Mouse (Mus musculus): ENCODE data around the gene Pdxk. TPM values are rescaled to one million over a fixed set of nuclear protein-coding genes. Genes with fewer than 3 reads are reported as not detected.
A peak's percentile ranks its signal among the peaks of the same experiment; 100 is the strongest.

Gene Pdxk
- total and polyA plus RNA-seq, 3 experiments: 4.3 to 6.8 (median 6.4) TPM

GRCm38 (mm10) chr10:78476821-78477220 is 12.0 kb upstream of the Pdxk start:
- in situ Hi-C loops (cut with MboI; ENCODE audit: low pct_ligation_motif_present, low pct_unique_long_range_greater_than_20kb, low sequenced_read_pairs) (no loop called here), dilution Hi-C loops (cut with MboI; ENCODE audit: extremely low pct_ligation_motif_present, extremely low pct_unique_long_range_greater_than_20kb, low sequenced_read_pairs) (no loop called here)
- H3K9me3 ChIP-seq (replicated peaks; ENCODE audit: low read length): peaks cover 8% of the 10 kb centered on the region
- peaks cover 0 to 14% of the 10 kb centered on the region in 2 experiments; a peak in 2 of 4 replicates for H3K4me1 ChIP-seq (ENCODE audit: control insufficient read depth in 1 of 2, insufficient read depth in 2 of 2)
- H3K4me3 ChIP-seq (replicated peaks in 1 of 3; ENCODE audit: low read depth in 2 of 3, low read length in 2 of 3, poor library complexity in 1 of 3): no peak overlapping the region
- no peaks in the 10 kb centered on the region for H3K36me3 ChIP-seq (replicated peaks in 1 of 2; ENCODE audit: control insufficient read depth in 1 of 2, insufficient read depth in 1 of 2, low read length in 1 of 2)
- no peaks in the 10 kb centered on the region for H3K79me2 ChIP-seq (replicated peaks; ENCODE audit: control insufficient read depth, extremely low read depth, insufficient read depth, poor library complexity, severe bottlenecking)
- H3K4me2 ChIP-seq (ENCODE audit: insufficient read depth, low read depth, poor library complexity, severe bottlenecking): no peak overlapping the region
- peak; percentile 45 for DNase-seq (ENCODE audit: extremely low read depth)
- no peak overlapping the region for H3K9ac ChIP-seq (ENCODE audit: insufficient read depth, low read depth)
- no peak for TF ChIP-seq MEF2A (IDR thresholded peaks at IDR 0.05; ENCODE audit: borderline replicate concordance, low read depth, low read length)
- TF ChIP-seq ZNF384 (IDR thresholded peaks at IDR 0.05; ENCODE audit: low read depth, low read length): peak; percentile 83
- TF ChIP-seq JUN (IDR thresholded peaks at IDR 0.05; ENCODE audit: insufficient read depth, low read depth, low read length): no peak
- TF ChIP-seq BHLHE40 (IDR thresholded peaks at IDR 0.05; ENCODE audit: low read depth, low read length): 0 out of 2 replicates have a peak, but pooled peaks have one; percentile 12
- H3K27ac ChIP-seq (ENCODE audit: insufficient read depth, low read depth): no peak overlapping the region
- H3K27me3 ChIP-seq (replicated peaks): peaks cover 41% of the 10 kb centered on the region

GRCm38 (mm10) chr10:78474759-78475158 is 10.0 kb upstream of the Pdxk start:
- DNase-seq (ENCODE audit: extremely low read depth): no peak
- Histone ChIP-seq H3K9ac (ENCODE audit: insufficient read depth, low read depth) (no peak overlapping the region), H3K36me3 (replicated peaks in 1 of 2; ENCODE audit: control insufficient read depth in 1 of 2, insufficient read depth in 1 of 2, low read length in 1 of 2) (no peaks in the 10 kb centered on the region), H3K27ac (ENCODE audit: insufficient read depth, low read depth) (no peak overlapping the region), H3K9me3 (replicated peaks; ENCODE audit: low read length) (no peaks in the 10 kb centered on the region), H3K4me1 (ENCODE audit: control insufficient read depth in 1 of 2, insufficient read depth in 2 of 2) (peaks cover 4 to 8% of the 10 kb centered on the region in 2 experiments; a peak in 1 of 4 replicates), H3K79me2 (replicated peaks; ENCODE audit: control insufficient read depth, extremely low read depth, insufficient read depth, poor library complexity, severe bottlenecking) (no peaks in the 10 kb centered on the region), H3K4me2 (ENCODE audit: insufficient read depth, low read depth, poor library complexity, severe bottlenecking) (no peak overlapping the region), H3K27me3 (replicated peaks) (peaks cover 56% of the 10 kb centered on the region), H3K4me3 (replicated peaks in 1 of 3; ENCODE audit: low read depth in 2 of 3, low read length in 2 of 3, poor library complexity in 1 of 3) (no peak overlapping the region)
- TF ChIP-seq TCF12 (IDR thresholded peaks at IDR 0.05; ENCODE audit: low read depth, low read length) (no peak), JUN (IDR thresholded peaks at IDR 0.05; ENCODE audit: insufficient read depth, low read depth, low read length) (no peak), CHD2 (IDR thresholded peaks at IDR 0.05; ENCODE audit: low read length) (no peak), BHLHE40 (IDR thresholded peaks at IDR 0.05; ENCODE audit: low read depth, low read length) (no peak), USF1 (IDR thresholded peaks at IDR 0.05; ENCODE audit: low read depth, low read length) (no peak), MAZ (IDR thresholded peaks at IDR 0.05; ENCODE audit: low read depth, low read length) (no peak), EP300 (IDR thresholded peaks at IDR 0.05; ENCODE audit: low read length) (no peak), ZC3H11A (IDR thresholded peaks at IDR 0.05; ENCODE audit: low read depth, low read length) (no peak), MAX (IDR thresholded peaks at IDR 0.05; ENCODE audit: low read length) (no peak), MAFK (IDR thresholded peaks at IDR 0.05; ENCODE audit: insufficient replicate concordance, low read length) (no peak), NELFE (IDR thresholded peaks at IDR 0.05; ENCODE audit: low read depth, low read length) (no peak), E2F4 (IDR thresholded peaks at IDR 0.05; ENCODE audit: insufficient replicate concordance, low read depth, low read length) (no peak)
- dilution Hi-C loops (cut with MboI; ENCODE audit: extremely low pct_ligation_motif_present, extremely low pct_unique_long_range_greater_than_20kb, low sequenced_read_pairs): no loop called here
- in situ Hi-C loops (cut with MboI; ENCODE audit: low pct_ligation_motif_present, low pct_unique_long_range_greater_than_20kb, low sequenced_read_pairs): no loop called here
